Mouse (Mus musculus) thymus, postnatal 14 days (tissue): ENCODE data around the gene Decr2.
"Not testable (repeated sequence)": the region's sequence is repeated elsewhere in the genome, so short reads cannot be mapped to it uniquely, and the experiment has no call there.

Experiments used
- DNase-seq: peaks from one replicate; pipeline ENCODE4 v3.0.0; 2021

The Decr2 gene

DNA sequence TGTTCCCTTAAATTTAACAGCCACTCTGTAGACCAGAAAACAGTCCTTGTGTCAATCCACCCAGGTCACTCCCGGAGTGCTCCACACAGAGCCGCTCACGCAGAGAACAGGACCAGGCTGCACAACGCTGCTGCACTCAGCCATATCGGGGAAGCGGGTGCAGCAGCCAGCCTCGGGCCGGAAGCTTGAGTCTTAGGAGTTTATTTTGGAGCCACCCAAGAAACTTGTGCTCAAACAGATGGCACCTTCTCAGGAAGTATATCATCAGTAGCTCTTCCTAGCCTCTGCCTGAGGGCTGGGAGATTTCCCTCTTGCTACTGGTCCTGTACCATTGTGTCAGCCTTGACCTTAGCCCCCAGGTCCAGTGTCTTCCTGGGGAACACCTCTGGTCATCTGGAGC, 32.9 kb downstream of the Decr2 start:
- DNase-seq, result no peak

DNA sequence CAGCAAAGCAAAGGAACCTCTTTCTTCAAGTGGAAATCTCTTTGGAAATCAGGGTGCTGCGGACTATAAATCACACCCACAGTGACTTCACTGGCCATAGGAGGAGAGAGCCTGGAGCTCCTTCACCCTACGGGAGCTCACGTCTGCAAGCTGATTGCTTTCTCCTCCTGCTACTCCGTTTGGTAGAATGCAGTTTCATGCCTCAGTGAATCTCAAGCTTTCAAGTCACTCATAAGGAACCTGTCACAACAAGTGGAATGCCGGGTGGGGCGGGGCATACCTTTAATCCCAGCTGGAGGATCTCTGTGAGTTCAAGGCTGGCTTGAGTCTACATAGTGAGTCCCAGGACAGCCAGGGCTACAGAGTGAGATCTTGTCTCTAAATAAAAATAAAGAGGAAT, 35.0 kb downstream of the Decr2 start:
- no peak for DNase-seq

DNA sequence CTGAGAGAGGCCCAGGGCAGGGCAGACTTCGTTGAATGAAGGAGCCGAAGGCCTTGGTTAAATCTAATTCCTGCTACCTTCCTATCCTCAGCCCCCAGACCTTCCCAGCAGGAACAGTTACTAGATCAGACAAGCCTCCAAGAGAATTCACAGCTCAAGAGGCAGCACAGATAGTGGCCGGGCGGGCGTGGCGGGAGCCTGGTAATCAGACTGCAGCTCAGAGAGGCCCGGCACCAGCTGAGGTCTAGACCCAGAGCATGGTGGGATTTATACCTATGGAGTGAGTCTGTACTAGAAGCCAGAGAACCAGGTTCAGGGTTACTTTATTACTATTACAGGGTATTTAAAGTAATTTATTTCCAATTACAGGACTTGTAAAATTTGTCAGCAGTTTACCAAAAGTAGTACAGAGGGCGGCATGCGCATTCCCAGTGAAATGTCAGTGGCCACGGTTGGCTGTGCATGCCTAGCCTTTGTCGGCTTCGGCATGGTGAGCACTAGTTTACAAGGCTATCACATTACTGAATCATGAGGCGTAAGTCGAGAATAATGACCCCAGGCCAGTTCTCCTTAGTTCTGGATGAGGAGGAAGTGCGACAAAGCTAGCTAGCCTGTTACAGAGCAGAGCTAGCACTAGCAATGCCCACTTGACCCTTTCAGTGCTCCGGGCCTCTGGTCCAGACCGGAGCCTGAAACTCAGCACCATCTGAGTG, 35.8 kb downstream of the Decr2 start:
- DNase-seq, result no peak

DNA sequence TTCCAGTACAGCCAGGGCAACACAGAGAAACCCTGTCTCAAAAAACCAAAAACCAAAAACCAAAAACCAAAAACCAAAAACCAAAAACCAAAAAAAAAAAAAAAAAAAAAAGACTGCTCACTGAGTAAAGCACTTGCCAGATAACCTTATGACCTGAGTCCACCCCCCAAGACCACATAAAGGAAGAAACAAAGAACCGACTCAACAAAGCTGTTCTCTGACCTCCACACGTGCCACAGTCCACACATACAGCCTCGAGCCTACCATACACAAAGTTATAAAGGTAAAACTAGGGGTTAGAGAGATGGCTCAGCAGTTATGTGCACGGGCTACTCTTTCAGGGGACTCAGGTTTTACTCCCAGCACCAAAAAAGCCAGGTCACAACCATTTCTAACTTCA, 37.4 kb downstream of the Decr2 start:
- no peak for DNase-seq

DNA sequence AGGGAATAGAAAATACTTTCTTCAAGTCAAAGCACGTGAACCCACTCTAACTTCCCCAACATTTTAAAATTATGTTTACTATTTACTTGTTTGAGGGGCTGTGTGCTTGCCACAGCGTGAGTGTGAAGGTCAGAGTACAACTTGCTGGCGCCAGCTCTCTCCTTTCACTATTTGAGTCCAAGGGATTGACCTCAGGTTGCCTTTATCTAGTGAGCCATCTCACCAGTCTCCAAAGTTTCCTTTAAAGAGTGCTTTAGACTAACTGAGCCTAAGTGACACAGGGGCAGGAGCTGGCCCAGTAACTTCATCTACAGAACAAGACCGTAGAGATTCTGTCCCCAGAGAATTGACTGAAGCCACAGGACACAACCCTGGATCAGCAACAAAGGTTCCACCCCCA, 38.1 kb downstream of the Decr2 start:
- no peak for DNase-seq

DNA sequence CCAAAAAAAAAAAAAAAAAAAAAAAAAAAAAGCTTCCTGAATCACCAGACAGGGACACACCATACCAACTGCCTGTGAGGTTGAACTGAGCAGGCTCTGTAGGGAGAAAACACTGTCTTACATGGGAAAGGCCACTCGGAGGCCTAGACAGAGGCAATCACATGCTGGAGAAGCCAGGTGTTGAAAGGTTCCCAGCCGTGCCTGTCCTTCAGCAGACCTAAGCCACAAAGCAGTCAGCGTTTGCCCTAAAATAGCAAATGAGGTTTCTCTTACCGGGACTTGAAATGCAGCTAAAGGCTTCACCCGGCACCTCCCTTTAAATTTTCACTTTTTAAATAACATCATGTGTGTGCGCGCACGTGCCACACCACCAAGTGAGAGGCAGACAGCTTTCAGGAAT, 42.0 kb downstream of the Decr2 start:
- DNase-seq, result no peak

DNA sequence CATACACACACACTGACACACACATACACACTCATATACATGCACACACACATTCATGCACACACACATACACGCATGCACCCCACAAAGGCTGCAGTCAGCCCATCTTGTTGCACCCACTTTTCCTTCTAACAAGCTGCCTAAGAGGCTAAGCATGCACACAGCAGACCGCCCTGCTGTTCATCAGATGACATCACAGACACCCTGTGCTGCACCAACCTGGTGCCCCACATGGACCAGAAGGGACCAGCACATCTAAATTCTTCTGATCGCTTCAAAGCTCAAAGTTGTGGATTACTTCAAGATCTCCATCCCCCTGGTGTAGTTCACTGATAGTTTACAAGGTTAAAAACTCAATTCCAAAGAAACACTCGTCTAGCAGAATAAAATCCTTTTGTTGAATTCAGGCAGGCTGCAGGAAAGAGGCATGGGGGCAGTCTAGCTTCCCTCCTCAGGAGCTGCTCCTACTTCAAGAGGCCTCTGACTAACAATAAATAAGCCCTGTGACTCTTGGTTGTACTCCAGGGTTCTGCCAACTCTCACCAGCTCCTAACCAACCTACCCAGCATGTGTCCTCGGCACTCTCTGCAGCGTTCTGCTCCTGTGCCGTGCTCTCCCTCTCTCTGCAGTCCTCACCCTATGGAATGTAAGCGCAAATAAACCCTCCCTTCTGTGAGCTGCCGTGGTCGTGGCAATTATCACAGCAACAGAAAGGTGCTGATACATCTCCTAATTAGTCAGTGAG, 43.7 kb downstream of the Decr2 start:
- DNase-seq, result no peak

DNA sequence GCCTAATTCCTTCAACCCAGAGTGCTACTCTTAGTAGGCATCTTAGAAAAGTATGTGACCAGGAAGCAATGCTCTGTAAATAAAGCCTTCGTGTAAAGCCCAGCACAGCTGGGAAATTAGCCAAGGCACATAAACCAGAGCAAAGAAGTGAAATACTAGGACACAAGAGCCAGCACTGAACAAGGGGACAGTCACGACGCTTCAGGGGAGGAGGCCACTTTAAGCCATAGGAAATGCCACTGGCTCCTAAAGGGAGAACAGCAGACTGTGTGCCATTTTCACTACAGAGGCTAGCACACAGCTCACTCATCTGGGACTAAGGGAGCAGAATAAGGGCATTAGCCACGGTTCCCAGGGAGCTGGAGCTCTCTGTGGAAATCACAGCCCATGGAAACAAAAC, 44.9 kb downstream of the Decr2 start:
- no peak for DNase-seq

DNA sequence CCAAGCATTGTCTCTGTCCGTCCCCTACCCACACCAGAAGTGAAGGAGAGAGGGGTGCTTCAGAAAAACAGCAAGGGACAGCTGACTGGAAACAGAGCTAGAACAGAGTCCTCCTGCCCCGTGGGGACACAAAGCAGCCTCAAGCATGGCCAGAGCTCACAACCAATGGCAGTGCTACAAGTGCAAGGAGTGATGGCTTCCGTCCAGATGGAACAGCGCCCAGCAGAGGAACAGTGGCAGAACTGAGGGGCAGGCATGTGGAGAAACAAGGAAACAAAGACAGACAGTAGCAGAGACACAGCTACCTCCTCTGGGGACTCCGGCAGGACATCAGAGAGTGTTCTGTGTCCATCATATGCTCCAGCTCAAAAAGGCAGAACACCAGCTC, 46.9 kb downstream of the Decr2 start:
- no peak for DNase-seq

DNA sequence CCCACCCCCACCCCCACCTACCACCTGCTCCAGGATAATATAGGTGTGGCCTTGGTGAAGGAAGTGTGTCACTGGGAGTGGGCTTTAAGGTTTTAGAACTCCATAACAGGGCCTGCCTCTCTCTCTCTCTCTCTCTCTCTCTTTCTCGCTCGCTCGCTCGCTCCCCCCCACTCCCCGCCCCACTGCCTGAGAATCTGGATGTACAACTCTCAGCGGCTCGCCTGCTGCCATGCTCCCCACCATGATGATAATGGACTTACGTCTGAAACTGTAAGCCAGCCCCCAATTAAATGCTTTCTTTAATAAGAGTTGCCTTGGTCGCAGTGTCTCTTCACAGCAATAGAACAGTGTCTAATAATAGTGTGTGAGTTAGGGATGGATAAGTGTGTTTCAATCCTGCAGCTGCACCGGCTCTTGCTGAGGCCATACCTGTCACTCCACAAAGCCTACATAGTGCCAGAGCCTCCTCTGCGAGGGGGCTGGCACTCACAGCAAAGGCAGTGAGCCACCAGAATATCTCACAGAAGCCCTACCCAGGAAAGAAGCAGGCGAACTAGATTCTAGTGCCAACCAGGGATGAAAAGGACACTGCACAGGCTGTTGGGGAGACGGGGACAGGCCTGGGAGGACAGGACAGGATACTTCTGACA, 47.4 kb downstream of the Decr2 start:
- DNase-seq, result no peak

DNA sequence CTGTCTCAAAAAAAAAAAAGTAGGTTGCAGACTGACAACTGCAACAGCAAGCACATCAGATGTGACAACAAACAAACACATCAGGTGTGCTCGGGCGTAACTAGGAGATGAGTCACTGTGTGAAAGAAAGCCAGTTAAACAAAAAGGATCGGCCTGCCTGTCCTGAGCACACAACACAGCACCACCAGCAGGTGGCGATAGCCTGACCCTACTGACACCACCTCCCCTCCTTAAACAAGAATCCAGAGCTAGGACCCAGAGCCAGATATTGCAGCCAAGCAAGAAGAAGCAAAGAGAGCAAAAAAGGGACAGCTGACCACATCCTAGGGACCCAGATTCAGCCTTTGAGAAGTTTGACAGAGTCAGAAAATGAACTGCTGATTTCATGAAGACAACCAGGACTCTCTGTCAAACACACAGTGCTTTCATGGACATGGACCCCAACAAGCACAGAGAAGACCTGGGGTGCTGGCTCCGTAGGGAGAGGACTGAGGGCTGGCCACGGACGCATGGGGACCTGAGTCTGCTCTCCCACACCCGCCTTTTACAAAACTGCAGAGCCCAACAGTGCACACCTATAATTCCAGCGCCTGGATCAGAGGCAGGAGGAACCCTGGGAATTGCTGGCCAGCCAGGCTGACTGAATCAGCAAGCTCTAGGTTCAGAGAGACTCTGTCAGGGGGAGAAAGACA, 48.9 kb downstream of the Decr2 start:
- peak; percentile 61 for DNase-seq

DNA sequence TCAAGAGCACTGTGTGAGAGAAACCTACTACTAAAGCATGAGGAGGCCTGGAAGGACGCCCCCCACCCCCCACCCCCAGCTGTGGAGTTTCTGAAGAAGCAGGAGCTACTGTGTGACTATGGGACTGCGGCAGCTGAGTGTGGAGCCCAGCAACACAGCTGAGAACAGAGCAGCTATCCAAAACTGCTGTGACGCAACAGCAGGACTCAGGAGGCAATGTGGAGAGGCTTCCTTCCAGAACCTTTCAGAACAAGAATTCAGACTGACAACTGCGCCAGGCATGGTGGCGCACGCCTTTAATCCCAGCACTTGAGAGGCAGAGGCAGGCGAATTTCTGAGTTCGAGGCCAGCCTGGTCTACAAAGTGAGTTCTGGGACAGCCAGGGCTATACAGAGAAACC, 49.4 kb downstream of the Decr2 start:
- DNase-seq, result not testable (repeated sequence)

DNA sequence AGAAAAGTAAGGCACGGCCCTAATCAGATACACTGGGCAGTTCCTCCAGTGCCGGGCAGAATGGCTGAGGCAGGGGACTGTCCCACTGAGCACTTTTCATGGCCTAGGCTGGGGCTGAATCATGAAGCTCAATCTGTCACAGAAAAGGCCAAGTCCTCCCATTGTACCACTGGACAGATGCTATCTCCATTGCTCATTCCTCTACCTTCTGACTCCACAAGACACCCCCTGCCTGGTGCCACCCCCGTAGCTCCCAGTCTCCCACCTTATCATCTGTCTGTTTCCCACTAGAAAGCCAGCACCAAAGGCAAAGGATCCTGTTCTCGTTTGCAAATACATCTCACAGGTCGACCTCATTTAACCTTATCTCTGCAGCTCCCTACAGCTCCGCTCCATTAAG, 58.1 kb downstream of the Decr2 start:
- DNase-seq, result no peak

DNA sequence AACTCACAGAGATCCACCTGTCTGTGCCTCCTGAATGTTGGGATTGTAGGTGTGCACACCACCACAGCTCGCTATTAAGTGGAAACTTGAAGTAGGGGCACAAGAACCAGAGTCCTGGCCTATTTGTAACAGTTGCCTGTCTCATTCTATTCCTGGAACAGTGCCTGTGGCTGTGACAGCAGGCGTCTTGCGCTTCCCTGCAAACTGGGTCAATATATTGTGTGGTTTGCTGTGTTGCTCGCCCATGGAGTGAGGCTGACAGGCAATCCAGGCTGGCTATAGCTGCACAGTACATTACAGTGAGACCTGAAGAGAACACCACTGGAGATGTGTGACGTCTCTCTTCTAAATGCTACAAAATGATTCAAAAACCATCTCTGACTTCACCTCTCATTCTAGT, 58.6 kb downstream of the Decr2 start:
- no peak for DNase-seq
